Mouse (Mus musculus): ENCODE measurements around the gene Rimbp3.
A peak's percentile ranks its signal among the peaks of the same experiment; 100 is the strongest.
"Not testable (repeated sequence)": the region's sequence is repeated elsewhere in the genome, so short reads cannot be mapped to it uniquely, and the experiment has no call there.

The Rimbp3 gene

DNA sequence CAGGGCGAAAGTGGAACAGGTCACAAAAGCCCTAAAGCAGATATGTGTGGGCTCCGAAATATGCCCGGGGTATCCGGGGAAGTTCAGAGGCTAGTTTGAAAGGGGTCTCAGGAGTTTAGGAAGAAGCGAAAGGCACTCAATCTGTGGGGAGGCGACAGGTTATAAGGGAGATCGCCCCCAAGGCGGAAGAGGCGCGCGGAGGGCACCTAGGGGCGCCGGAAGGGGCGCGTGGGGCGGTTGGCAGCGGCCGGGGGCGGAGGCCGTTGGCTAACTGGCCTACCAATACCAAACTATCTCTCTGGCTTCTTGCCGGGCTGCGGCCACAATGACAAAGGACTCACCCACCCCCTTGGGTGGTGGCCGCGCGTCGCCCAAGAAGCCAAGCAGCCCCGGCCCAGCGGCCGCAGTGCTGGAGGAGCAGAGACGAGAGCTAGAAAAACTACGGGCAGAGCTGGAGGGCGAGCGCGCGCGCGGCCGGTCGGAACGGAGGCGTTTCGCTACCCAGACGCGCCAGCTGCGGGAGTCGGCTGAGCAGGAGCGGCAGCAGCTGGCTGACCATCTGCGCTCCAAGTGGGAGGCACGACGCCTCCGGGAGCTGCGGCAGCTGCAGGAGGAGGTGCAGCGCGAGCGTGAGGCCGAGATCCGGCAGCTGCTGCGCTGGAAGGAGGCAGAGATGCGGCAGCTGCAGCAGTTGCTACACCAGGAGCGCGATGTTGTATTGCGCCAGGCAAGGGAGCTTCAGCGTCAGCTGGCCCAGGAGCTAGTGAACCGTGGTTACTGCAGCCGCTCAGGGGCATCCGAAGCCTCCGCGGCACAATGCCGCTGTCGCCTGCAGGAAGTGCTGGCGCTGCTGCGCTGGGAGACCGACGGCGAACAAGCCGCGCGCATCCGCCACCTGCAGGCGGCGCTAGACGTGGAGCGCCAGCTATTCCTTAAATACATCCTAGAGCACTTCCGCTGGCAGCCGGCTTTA is at the start of gene Rimbp3:
Gene Rimbp3 (plus strand): TSS at position 215 of the 973 bp plus-strand sequence.
- peak; percentile 42 for DNase-seq (ENCODE audit: low read depth)

DNA sequence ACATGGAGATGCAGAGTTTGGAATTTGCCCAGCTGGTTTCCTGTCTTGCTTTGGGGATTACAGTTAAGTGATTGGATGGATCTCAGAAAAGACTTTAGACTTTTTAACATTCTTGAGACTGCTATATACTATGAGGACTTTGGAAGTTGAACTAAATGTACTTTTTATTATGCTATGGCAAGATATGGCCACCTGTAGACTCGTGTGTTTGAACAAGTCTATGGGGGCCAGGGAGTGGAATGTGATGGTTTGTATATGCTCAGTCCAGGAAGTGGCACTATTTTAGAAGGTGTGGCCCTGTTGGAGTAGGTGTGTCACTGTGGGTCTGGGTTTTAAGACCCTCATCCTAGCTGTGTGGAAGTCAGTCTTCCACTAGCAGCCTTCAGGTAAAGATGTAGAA is 42.9 kb upstream of the Rimbp3 start:
- not testable (repeated sequence) for DNase-seq (ENCODE audit: low read depth)

DNA sequence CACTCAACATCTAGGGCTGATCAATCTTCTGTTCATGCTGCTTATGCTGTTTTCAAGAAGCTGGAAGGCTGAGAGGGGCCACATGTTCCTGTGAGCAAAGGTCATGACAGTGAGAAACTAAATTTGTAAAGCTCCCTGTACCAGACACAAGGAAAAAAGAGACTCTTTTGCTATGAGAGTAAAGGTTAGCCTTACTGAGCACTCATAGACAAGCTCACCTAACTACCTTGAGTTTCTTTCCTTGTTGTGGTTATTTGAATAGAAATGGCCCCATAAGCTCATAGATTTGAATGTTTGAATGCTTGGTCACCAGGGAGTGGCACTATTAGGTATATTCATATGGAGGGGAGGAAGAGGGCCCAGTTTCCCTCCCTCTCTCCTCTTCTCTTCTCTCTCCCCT is 41.2 kb upstream of the Rimbp3 start:
- no peak for DNase-seq (ENCODE audit: low read depth)

DNA sequence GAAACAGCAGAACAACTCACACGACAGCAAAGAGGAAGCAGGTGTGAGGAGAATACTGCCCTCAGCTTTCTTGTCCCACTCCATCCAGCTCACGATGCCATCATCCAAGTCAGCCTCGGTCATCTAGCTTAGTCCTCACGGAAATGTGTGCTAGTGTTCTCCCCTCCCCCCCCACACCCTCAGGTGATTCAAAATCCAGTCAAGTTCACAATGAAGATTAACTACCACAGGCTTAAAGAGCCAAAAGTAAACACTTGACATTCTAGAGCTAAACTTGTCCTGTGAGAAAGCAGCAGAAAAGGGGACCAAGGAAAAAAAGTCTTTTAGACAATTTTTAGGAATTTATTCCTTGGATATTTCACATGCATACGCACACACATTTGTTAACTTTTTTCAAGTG is 40.4 kb upstream of the Rimbp3 start:
- DNase-seq (ENCODE audit: low read depth), result no peak

DNA sequence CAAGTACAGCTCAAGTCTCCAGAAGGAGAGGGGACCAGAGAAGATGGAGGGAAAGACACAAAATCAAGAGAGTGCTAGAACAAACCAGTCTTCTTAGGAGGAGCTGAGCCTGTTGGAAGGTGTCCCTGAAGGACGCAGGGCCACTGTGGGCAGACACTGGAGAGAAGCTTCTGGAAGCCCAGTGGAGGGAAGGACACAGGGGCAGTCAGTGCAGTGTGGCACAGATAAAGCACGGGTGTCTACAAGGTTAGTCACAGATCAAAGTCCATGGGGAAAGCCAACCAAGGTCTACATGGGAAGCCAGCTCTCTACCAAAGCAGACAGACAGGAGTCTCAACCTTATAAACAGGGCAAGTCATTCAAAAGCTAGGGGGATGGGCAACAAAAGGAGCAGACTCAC is 32.6 kb upstream of the Rimbp3 start:
- no peak for DNase-seq (ENCODE audit: low read depth)

DNA sequence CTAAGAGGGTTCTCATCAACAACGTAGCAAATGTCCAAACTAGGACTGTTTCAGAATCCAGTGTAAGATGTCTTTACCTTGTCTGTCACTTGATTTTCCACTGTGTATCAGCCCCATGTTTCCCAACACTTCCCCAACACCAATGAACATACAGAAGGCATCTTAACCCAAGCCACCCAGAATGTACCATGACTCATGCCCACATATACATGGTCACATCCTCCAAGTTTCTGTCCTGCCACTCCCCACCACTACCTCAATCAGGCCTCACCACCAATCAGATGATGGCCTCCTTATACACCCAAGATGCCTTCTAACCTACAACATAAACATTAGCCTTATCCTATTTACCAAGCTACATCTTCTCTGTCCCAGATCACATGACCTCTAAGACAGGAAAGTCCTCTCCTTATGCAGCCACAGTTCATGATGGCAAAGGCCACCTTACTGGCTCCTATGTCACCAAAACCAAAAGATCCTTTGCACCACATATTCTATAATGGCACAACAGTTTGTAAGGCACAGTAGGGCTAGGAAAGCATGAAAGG is 30.7 kb upstream of the Rimbp3 start:
- no peak for DNase-seq (ENCODE audit: low read depth)

DNA sequence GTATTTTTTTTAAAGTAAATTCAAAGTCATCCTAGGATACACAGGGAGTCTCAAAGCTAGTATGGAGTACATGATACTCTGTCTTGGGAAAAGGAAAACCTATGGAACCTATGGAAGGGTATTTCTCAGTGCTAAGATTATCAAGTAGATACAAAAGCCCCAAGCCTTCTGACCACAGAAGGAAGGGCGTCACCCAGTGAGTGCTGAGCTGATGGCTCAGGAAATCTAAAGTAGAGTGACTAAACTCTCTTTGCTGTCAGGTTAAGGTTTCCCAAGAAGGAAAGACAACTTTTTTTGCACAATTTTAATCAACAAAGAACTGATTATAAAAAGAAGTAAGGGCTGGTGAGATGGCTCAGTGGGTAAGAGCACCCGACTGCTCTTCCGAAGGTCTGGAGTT is 28.7 kb upstream of the Rimbp3 start:
- no peak for DNase-seq (ENCODE audit: low read depth)

DNA sequence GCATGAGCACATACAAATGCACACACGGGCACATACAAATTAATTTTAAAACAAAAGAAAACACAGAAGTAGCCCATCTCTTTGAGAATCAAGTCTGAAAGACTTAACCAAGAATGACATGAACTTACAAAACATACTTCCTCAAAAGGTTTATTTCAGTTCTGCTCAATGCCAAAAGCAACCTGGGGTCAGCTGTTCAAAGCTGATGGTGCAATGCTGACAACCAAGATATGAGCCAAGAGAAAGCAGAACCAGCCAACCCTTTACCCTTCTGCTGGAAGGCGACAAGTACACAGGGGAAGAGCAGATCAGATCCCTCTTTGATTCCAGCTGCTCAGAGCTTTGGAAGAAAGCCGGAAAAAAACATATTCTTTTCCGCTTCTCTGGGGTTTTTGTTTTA is 27.0 kb upstream of the Rimbp3 start:
- no peak for DNase-seq (ENCODE audit: low read depth)

DNA sequence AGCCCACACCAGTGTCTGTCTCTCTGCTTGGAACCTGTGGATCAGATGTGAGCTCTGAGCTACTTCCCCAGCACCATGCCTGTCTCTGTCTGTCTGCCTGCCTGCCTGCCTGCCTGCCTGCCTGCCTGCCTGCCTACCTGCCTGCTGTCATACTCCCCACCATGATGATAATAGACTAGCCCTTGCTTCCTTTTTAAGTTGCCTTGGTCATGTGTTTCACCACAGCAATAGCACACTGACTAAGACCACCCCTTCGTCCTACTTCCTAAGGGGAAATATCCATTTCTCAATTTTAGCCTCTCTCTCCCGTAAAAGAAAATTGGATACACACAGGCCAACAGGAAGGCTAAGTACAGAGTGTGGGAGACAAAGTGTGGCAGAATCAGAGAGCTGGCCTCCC is 26.3 kb upstream of the Rimbp3 start:
- DNase-seq (ENCODE audit: low read depth), result no peak

DNA sequence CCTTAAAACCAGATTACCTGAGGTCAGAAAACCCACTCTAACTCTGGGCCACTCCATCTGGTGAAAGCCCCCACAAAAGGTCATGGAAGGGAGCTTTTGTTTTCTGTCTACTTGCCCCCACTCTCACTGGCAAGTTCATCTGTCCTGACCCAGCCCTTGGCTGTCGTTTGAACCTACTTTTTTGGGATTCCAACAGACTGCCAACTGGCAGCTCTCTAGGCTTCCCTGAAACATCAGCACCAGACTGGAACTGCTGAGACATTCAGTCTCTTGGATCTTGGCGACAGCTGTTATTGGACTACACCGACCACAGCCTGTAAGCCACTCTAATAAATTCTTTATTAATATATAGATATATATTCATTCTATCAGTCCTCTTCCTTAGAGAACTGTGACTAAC is 25.4 kb upstream of the Rimbp3 start:
- no peak for DNase-seq (ENCODE audit: low read depth)

DNA sequence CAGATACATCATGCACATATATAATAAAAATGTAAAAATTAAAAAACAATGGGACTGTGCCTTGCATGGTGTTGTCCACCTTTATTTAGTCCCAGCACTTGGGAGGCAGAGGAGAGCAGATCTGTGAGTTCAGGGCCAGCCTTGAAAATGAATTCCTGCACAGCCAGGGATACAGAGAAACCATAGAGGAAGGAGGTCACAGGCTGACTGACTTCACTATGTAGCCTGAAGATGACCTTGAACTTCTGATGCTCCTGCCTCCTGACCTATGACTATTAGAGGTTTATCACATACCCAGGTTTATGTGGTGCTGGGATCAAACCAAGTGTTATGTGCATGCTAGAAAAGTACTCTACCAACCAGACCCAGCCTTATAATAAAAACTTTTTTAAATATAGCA is 22.9 kb upstream of the Rimbp3 start:
- no peak for DNase-seq (ENCODE audit: low read depth)

DNA sequence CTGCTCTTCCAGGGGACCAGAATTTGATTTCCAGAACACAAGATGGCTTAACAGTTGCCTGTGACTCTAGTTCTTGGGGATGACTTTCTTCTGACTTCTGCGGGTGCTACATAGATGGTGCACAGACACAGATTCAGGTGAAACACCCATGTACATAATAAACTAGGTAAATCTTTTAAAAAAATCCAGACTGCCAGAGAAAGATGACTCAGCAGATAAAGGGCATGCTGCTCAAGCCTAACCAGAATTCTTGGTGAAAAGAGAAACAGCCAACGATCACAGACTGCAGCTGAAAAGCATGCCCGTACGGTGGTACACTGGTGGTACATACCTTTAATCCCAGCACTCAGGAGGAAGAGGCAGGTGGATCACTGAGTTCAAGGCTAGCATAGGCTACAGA is 14.6 kb upstream of the Rimbp3 start:
- DNase-seq (ENCODE audit: low read depth), result no peak

DNA sequence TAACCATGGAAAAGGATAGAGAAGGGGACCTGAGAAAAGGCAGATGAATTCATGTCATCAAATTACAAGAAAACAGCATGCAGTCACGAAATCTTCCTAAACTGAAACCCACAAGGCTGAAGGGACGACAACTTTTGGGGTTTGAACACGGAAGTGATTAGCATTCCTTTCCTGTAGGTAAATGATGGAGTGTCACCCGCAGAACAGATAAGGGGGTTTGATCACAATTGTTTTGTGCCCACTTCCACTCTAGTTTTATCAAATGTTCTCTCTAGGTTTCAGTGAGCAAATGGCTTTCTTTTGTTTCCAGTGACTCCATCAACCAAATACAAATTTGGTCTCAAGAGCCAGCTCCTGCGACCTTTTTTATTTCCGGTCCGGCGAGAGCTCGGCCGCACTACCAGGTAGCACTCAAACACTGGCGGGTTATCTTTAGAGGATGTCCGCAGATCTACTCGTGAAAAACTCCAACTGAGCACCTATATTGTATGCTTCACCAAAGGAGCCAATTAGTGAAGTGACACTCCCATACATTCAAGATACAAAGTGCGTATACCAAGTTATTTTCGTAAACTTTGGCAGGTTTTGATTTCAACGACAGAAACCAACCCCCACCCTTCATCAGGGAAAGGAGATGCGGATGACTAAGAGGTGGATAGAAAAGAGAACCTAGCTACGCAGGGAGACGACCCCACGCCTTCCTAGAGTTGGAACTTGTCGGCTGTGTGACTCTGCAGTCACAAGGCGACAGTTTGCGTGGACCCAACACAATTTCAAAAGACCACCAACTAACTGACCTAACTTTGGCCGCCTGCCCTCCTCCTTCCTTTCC is 8.1 kb upstream of the Rimbp3 start:
- no peak for DNase-seq (ENCODE audit: low read depth)

DNA sequence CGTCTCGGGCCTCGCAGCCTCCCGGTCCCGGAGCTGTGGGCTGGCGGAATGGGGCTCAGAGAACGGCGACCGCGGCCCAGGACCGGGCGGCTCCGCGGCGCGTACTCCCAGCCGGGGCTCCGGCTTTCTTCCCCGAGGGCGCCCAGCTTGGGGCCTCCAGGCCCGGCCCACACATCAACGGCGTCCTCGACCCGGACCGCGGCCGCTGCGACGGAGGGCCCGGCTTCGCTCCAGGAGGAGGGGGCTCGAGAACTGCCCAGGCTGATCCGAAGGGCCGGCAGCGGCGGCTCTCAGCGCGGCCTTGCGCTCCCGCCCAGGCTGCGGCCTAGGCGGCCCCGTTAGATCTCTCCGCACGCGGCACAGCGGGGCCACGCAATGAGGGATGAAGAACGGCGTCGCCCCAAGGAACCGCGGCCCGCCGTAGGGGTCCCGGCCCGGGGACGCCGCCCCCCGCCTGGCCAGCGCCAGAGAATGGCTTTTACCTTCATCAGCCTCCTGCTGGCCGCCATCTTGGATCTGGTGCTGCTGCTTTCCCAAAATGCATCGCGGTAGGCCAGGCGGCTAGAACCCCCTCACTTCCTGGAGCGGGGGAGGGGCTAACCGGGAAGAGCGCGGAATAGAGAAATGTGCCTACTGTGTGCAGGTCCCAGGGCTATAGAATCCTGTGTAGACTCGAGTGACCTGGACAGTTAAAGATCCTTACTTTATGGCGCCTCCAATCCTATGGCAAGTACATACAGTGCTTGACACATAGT is 7.3 kb upstream of the Rimbp3 start:
- peak; percentile 46 for DNase-seq (ENCODE audit: low read depth)

DNA sequence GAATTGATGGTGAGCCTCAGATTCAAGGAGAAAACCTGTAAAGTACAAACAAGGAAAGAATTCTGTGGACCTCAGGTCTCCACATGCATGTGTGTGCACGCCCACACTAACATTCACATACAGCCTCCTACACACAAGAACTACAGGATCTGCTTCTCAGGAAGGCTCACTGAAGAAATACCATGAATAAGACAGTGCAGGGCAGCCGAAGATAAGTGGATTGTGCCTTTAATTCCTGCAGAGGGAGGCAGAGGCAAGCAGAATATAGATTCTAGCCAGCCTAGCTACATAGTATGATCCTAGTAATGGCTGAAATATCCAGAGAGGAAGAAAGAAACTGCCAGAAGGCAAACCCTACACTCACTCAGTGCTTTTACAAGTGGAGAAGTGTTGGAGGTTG is 6.4 kb upstream of the Rimbp3 start:
- no peak for DNase-seq (ENCODE audit: low read depth)

DNA sequence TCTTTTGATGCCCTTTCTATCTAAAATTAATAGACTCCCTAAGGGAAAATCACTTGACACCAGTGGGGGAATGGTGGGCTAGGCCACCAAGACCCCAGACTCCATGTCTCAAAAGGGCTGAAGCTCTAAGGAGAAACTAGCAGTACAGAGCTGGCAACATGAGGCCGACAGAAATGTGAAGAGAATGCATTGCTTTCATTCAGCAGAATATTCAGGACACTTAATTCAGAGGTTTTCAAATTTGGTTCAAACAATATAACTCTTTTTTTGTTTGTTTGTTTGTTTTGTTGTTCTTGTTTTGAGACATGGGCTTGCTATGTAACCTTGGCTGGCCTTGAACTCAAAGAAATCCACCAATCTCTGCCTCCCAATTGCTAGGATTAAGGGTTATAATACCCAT is 5.9 kb upstream of the Rimbp3 start, which contains the start of gene Ube2l3:
Gene Ube2l3 (minus strand): TSS at position 101 of the 400 bp plus-strand sequence.
- no peak for DNase-seq (ENCODE audit: low read depth)

DNA sequence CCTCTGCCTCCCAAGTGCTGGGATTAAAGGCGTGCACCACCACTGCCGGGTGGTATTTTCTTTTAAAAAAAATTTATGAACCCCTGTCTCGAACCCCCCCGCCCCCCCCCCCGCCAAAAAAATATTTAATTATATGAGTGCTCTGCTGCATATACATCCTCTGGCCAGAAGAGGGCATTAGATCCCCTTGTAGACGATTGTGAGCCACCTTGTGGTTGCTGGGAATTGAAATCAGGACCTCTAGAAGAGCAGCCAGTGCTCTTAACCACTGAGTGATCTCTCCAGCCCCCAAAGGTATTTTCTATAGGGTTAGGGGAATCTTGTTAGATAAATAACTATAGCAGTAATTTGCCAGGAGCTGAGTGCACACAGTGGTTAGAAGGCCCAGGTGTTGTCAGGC is 3.4 kb upstream of the Rimbp3 start:
- DNase-seq (ENCODE audit: low read depth), result no peak

DNA sequence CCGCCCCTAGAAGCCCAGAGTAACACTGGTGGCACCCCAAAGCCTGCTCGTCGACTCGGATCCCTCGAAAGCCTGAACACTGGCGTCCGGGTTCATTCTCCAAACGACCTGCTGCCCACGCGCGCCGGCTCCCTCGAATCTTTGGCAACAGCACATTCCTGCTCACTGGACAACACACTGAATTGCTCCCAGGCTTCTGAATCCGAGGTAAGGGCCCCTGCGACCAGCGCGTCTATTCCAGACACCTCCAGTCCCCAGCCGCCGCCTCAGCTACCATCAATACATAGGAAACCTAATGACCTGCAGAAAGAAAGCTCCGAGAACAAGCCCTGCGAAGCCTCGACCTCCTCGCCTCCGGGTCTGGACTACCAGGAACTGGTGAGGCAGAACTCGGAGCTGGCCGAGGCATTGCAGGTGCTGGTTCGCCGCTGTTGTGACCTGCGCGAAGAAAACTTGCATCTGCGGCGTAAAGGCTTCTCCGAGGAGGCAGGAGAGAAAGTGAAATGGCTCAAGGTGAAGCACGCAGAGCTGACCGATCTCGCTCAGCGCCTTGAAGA is 1.1 kb downstream of the Rimbp3 start:
- no peak for DNase-seq (ENCODE audit: low read depth)

DNA sequence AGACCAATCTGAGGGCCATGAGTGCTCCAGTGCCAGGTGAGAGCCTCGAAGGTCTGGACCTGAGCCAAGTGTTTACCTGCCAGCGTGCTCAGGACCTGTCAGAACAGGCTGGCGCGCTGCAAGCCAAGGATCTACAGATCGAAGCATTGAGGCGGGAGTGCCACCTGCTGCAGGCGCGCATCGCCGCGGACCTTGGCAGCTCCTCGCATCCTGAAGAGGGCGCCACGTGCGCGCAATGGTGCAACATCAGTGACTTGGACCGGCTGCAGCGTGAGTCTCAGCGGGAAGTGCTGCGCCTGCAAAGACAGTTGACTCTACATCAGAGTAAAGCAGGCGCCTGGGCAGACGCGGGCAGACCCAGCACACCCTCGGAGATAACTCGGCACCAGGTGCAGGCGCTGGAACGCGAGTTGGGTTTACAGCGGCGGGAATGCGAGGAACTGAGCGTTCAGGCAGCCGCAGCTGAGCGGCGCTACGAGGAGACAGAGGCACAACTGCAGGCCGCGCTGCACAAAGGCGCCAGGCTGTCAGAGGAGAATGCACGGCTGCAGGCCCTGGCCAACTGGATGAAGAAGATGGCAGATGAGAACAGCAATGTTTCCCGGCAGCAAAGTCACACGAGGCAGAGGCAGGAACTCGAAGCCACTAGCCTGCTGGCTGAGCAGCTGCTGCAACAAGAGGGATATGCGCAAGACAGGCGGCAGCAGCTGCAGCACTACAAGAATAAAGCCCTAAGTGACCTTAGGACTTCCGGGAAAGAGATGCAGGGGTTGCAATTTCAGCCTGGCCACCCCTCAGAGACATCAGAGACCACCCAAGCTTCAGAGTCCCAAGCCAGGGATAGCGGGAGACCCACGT is 1.8 kb downstream of the Rimbp3 start:
- DNase-seq (ENCODE audit: low read depth), result peak; percentile 42

DNA sequence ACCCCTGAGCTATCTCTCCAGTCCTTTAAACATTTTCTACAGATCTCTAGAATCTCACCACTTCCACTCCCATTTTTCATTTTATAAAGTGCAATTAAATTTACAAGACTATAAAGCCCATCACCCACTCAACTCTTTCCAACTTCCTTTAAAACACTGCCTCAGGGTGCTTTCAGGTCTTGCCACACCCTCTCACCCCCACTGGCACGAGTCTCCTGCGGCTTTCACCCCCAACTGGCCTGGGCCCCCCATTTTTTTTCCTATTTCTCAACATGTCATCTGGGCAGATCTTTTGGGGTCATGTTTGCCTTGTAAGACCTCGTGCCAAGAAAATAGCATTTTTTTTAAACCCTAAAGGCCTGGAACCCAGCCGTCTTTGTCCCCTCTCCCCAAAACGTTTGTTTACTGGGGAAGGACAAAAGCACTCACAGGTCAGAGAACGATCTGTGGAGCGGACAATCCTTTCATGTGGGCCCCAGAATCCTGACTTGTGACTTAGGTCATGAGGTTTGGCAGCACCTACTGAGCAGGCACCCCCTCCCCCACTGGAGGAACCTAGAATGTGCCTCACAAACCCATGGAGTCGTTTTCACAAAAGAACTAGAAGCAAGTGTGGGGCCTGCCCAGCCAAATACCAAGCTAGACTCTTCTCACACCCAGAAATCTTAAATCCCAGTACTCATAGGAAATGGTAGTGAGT is 8.7 kb downstream of the Rimbp3 start:
- DNase-seq (ENCODE audit: low read depth), result no peak
